Mouse (Mus musculus): ENCODE data around the gene Bsn.

DNA sequence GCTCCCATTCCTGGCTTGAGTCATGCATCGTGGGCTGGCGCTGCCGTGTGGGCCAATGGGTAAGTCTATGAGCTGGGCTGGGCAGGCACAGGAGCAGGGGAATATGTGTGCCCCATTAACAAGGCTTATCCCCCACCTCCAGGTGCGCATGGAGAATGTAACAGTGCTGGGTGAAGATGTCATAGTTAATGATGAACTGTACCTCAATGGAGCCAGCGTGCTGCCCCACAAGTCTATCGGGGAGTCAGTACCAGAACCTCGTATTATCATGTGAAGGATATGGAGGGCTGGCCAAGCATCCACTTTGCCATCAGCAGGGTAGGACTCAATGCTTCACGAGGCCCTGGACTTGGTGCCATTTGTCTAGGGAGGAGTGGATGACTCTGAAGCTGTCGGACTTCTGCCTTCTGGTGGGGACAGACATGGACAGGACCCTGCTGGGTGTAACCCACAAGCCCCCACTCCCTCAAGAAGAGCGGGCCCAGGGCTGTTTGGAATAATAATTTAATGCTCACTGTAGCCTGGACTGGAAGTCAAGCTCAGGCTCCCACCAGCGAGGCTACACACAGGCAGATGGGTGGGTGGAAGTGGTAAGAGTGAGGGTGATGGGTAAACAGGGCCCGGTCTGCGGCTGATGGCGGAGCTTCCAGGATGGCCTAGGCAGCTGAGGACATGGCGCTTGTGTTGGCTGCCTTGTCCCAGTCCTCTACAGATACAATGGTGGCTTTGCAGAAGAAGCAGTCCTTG lies 138.8 kb downstream of the Bsn start:
- TF ChIP-seq GATA1 (IDR thresholded peaks at IDR 0.05; ENCODE audit: borderline replicate concordance, low read length): no peak
- no peak for TF ChIP-seq FLI1 (IDR thresholded peaks at IDR 0.05; ENCODE audit: low read length)
